Mouse (Mus musculus) heart, adult 2 months (tissue): ENCODE results near the gene Tmem30a.

Source experiments
- CTCF ChIP-seq: fragments of 200-600 bp; IDR thresholded peaks from 2 replicates; pipeline ENCODE4 v1.8.1; 2022; ENCODE audit warnings: antibody characterized with exemption, mild to moderate bottlenecking, moderate library complexity
- POLR2A ChIP-seq: fragments of 200-500 bp; IDR thresholded peaks from 2 replicates; pipeline ENCODE4 v1.6.1; 2011; ENCODE audit warnings: mild to moderate bottlenecking, low read depth, low read length, control low read depth; ENCODE audit not compliant: insufficient read depth

- no peak for TF ChIP-seq CTCF
- TF ChIP-seq POLR2A: no peak
These were observed 32.2 kb upstream of the Tmem30a start for GRCm38 (mm10) chr9:79825526-79825925.
